Mouse (Mus musculus) left cerebral cortex, postnatal 25 days (tissue): ENCODE results near the gene Casz1. TPM values are rescaled to one million over a fixed set of nuclear protein-coding genes. Genes with fewer than 3 reads are reported as not detected.
A peak's percentile ranks its signal among the peaks of the same experiment; 100 is the strongest.

Experiments
- DNase-seq, 2 experiments: peaks; one replicate each; pipeline ENCODE4 v3.0.0; 2022; ENCODE audit warnings: low spot score in 2 of 2, mixed read lengths in 1 of 2
- intact Hi-C: fragments of 180-260 bp; cut with DNase I; formaldehyde crosslinking; loops from one replicate; pipeline ENCODE4 v1.15.1; 2025
- total RNA-seq, 2 experiments: library from RNA; stranded (reverse); gene quantifications; 2 replicates each; pipeline ENCODE4 v1.2.3; 2021

The Casz1 gene
- total RNA-seq, 2 experiments from 2014 or later: 0.94 to 1.8 TPM

GRCm38 (mm10) chr4:148920610-148921009 lies 116.4 kb downstream of the Casz1 start:
- intact Hi-C loops: no loop called here

GRCm38 (mm10) chr4:148922221-148922700 lies 118.0 kb downstream of the Casz1 start:
- DNase-seq: no peak
- intact Hi-C loops: no loop called here

More at GRCm38 (mm10) chr4:148920610-148921009, 116.4 kb downstream of the Casz1 start:
- no peak for DNase-seq

- no peak for DNase-seq
- intact Hi-C loops: no loop called here
These were observed 119.2 kb downstream of the Casz1 start for GRCm38 (mm10) chr4:148923414-148923813.

GRCm38 (mm10) chr4:148923976-148924375 lies 119.7 kb downstream of the Casz1 start:
- intact Hi-C loops: no loop called here
- no peak for DNase-seq

GRCm38 (mm10) chr4:148925589-148926359 lies 121.5 kb downstream of the Casz1 start:
- intact Hi-C loops: no loop called here
- no peak for DNase-seq

GRCm38 (mm10) chr4:148926459-148926858 lies 122.2 kb downstream of the Casz1 start:
- DNase-seq: no peak
- intact Hi-C loops: no loop called here

GRCm38 (mm10) chr4:148928316-148928715 lies 124.1 kb downstream of the Casz1 start:
- intact Hi-C loops: no loop called here

GRCm38 (mm10) chr4:148928876-148929275 lies 124.6 kb downstream of the Casz1 start:
- intact Hi-C loops: no loop called here
- DNase-seq: no peak

More at GRCm38 (mm10) chr4:148928316-148928715, 124.1 kb downstream of the Casz1 start:
- DNase-seq: no peak

GRCm38 (mm10) chr4:148930721-148931229 lies 126.5 kb downstream of the Casz1 start:
- DNase-seq: no peak
- intact Hi-C loops: no loop called here

- DNase-seq: no peak
- intact Hi-C loops: no loop called here
These were observed 128.9 kb downstream of the Casz1 start for GRCm38 (mm10) chr4:148933109-148933508.

- intact Hi-C loops: no loop called here
- no peak for DNase-seq
These were observed 131.0 kb downstream of the Casz1 start for GRCm38 (mm10) chr4:148935211-148935610.

GRCm38 (mm10) chr4:148936111-148936510 lies 131.9 kb downstream of the Casz1 start:
- no peak for DNase-seq
- intact Hi-C loops: no loop called here

GRCm38 (mm10) chr4:148936727-148937126 lies 132.5 kb downstream of the Casz1 start:
- intact Hi-C loops: no loop called here
- no peak for DNase-seq

- DNase-seq: no peak
- intact Hi-C loops: no loop called here
These were observed 134.3 kb downstream of the Casz1 start for GRCm38 (mm10) chr4:148938546-148938945.

GRCm38 (mm10) chr4:148940674-148941211 lies 136.5 kb downstream of the Casz1 start:
- intact Hi-C loops: no loop called here
- DNase-seq: peak; percentile 28 to 36

- no peak for DNase-seq
- intact Hi-C loops: no loop called here
These were observed 137.1 kb downstream of the Casz1 start for GRCm38 (mm10) chr4:148941321-148941720.

- intact Hi-C loops: no loop called here
- no peak for DNase-seq
These were observed 138.9 kb downstream of the Casz1 start for GRCm38 (mm10) chr4:148943099-148943498.

- peak; percentile 43 to 66 for DNase-seq
- intact Hi-C loops: no loop called here
These were observed 141.2 kb downstream of the Casz1 start for GRCm38 (mm10) chr4:148945476-148945881.

GRCm38 (mm10) chr4:148946071-148946470 lies 141.8 kb downstream of the Casz1 start:
- intact Hi-C loops: no loop called here
- DNase-seq: no peak

- intact Hi-C loops: no loop called here
- DNase-seq: no peak
These were observed 143.7 kb downstream of the Casz1 start for GRCm38 (mm10) chr4:148947833-148948388.

GRCm38 (mm10) chr4:148950487-148950886 lies 146.3 kb downstream of the Casz1 start:
- intact Hi-C loops: no loop called here
- no peak for DNase-seq
